Mouse (Mus musculus): ENCODE measurements around the gene Htr3b.

DNA sequence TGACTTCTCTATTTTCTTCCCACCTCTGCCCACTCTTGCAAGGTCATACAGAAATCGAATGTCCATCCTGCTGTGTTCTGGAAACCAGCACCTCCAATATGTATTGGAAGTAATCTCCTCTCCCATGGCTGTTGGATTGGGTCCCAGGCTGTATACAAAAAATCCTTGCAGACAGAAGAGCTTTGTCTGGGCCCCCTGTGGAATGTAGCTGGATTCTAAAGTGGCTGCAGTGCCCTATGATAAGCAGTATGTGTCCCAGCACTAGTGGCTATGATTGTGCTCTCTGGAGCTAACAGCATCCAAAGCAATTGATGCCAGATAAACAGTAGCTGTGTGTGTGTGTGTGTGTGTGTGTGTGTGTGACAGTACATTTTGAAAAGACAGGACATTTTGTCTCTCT lies 22.4 kb downstream of the Htr3b start:
- TF ChIP-seq CTCF (IDR thresholded peaks at IDR 0.05; ENCODE audit: control insufficient read depth, insufficient read depth, low read length) (no peak), POLR2A (IDR thresholded peaks at IDR 0.05; ENCODE audit: borderline replicate concordance, control insufficient read depth, low read depth, low read length) (no peak)
